Mouse (Mus musculus): ENCODE measurements around the gene Gla. TPM values are rescaled to one million over a fixed set of nuclear protein-coding genes. Genes with fewer than 3 reads are reported as not detected.

Gla gene
- polyA plus RNA-seq, 1 experiment from 2014 or later = 4.5 TPM

DNA sequence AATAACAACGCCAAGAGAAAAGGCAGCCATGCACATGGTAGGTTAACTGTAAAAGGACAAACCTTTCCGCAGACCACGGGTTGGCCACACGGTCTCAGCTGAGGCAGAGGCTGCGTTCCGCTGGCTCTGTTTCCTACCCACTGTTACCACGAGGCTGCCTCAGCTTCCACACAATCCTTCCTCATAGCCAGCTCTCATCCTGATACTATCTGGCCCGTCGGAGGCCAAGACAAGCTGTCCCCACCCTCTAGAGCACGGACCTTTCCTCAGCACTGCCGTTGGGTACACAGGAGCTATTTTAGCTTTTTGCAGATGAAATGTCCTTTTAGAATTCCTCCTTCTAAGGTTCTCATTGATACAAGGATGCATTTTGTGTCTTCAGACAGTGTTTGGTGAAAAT lies 18.7 kb downstream of the Gla start:
- peak overlapping the region; percentile 48 for H3K4me3 ChIP-seq (ENCODE audit: low read depth, low read length)
- peak overlapping the region; percentile 60 for H3K4me2 ChIP-seq (ENCODE audit: low read depth, low read length)
- no peaks in the 10 kb centered on the region for H3K27me3 ChIP-seq (ENCODE audit: control insufficient read depth, insufficient read depth, low read depth, low read length)
- H3K9ac ChIP-seq (ENCODE audit: low read depth, low read length) = peak overlapping the region; percentile 24; the same call in 1 of the 2 replicates
- H3K36me3 ChIP-seq (ENCODE audit: control insufficient read depth, insufficient read depth) = no peaks in the 10 kb centered on the region
- no peaks in the 10 kb centered on the region for H3K9me3 ChIP-seq (replicated peaks; ENCODE audit: control insufficient read depth, low read length)
- peak; percentile 40; the same call in 1 of the 2 replicates for ATAC-seq (ENCODE audit: low read depth)
- H3K27ac ChIP-seq (ENCODE audit: low read length) = no peak overlapping the region
- H3K4me1 ChIP-seq (ENCODE audit: control insufficient read depth, low read depth, low read length) = peaks cover 9% of the 10 kb centered on the region
- 41% methylated on average over 11 of the region's 11 CpGs for WGBS (ENCODE audit: insufficient replicate concordance)

DNA sequence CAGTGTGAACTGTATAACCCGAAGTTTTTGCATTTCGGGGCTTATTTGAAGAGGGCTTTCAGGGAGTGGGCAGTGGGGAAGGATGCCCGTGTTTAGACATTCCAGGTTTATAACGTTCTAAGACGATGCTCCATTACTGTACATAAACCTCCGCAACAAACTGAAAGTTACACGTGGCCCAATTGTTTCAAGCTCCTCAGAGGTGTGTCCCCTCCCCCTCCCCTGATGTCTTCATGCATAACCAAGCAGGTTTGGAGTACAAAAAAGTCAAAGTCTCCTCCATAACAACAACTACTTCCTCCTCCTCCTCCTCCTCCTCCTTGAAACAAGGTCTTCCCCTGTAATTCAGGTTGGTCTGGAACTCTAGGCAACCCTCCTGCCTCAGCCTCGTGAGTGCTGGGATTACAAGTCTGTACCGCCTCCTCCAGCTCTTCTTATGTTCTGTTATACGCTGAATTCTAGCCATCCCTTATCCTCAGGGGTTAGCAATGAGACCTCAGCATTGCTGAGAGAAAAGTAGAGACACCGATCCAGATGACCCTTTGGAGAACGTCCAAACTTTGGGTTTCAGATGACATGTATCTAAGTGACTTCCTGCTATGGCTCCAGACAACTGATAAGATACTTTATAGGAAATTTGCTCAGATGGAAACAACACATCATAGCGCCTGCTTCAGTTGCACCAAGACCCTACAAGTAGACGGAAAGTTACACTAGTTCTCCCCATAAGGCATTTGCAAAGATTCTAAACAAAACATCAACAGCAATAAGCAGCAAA lies 20.2 kb downstream of the Gla start:
- Histone ChIP-seq H3K4me3 (ENCODE audit: low read depth, low read length) (no peak overlapping the region), H3K4me2 (ENCODE audit: low read depth, low read length) (peak overlapping the region; percentile 60), H3K27ac (ENCODE audit: low read length) (no peak overlapping the region), H3K9ac (ENCODE audit: low read depth, low read length) (no peak overlapping the region), H3K4me1 (ENCODE audit: control insufficient read depth, low read depth, low read length) (peaks cover 9% of the 10 kb centered on the region), H3K36me3 (ENCODE audit: control insufficient read depth, insufficient read depth) (no peaks in the 10 kb centered on the region), H3K9me3 (replicated peaks; ENCODE audit: control insufficient read depth, low read length) (no peaks in the 10 kb centered on the region), H3K27me3 (ENCODE audit: control insufficient read depth, insufficient read depth, low read depth, low read length) (no peaks in the 10 kb centered on the region)
- 57% methylated on average over 14 of the region's 14 CpGs for WGBS (ENCODE audit: insufficient replicate concordance)
- no peak for ATAC-seq (ENCODE audit: low read depth)

DNA sequence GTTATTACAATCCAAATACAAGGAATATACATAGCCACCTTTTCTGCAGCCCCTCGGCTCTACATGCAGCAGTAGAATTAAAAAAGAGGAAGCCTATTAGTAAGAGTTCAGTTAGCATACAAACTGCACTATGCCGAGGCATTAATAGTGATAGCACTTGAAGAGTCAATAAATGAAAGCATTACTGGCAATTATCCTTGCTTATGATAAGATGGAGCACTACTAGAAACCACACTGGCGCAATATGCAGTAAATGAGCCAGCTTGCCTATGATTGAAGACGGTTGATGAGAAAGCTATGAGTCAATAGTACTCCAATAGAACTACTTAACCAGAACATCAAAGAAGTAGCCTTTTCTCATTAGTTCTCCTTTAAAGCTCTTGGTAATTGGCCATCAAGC lies 23.0 kb downstream of the Gla start:
- H3K9ac ChIP-seq (ENCODE audit: low read depth, low read length) = no peak overlapping the region
- H3K4me3 ChIP-seq (ENCODE audit: low read depth, low read length) = no peak overlapping the region
- no peak overlapping the region for H3K27ac ChIP-seq (ENCODE audit: low read length)
- H3K36me3 ChIP-seq (ENCODE audit: control insufficient read depth, insufficient read depth) = no peaks in the 10 kb centered on the region
- H3K27me3 ChIP-seq (ENCODE audit: control insufficient read depth, insufficient read depth, low read depth, low read length) = no peaks in the 10 kb centered on the region
- no peak overlapping the region for H3K4me2 ChIP-seq (ENCODE audit: low read depth, low read length)
- no peaks in the 10 kb centered on the region for H3K9me3 ChIP-seq (replicated peaks; ENCODE audit: control insufficient read depth, low read length)
- peaks cover 2% of the 10 kb centered on the region for H3K4me1 ChIP-seq (ENCODE audit: control insufficient read depth, low read depth, low read length)
- ATAC-seq (ENCODE audit: low read depth) = no peak
- 52% methylated on average over 4 of the region's 4 CpGs for WGBS (ENCODE audit: insufficient replicate concordance)

DNA sequence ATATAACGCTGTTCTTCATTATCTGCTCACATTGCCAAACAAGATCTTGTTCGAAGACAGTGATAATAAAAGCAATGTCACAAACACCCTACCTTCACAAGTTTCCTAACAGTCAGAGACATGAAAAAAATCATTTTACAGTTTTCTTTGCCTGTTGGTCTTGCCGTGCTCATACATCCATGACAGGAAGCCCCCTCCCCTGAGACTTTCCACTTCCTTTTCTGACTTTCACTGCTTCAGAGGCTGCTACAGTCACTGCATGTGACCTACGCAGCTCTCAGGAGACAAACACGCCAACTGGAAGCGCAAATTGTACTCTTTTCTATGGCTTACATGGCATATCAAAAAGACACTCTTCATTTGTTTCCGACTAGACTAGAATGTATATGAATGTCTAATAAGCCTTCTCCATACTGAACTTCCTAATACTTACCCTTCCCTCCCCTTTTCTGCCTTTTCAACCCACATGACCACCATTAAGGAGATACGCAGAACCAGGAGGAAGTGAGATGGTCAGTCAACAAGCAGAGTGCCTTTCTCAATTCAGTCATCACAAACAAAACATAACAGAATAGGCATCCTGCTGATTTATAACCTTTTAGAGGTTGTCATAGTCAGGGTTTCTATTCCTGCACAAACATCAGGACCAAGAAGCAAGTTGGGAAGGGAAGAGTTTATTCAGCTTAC lies 34.2 kb downstream of the Gla start:
- no peak overlapping the region for H3K27ac ChIP-seq (ENCODE audit: low read length)
- H3K4me3 ChIP-seq (ENCODE audit: low read depth, low read length) = no peak overlapping the region
- H3K9me3 ChIP-seq (replicated peaks; ENCODE audit: control insufficient read depth, low read length) = no peaks in the 10 kb centered on the region
- H3K4me2 ChIP-seq (ENCODE audit: low read depth, low read length) = no peak overlapping the region
- no peaks in the 10 kb centered on the region for H3K27me3 ChIP-seq (ENCODE audit: control insufficient read depth, insufficient read depth, low read depth, low read length)
- H3K9ac ChIP-seq (ENCODE audit: low read depth, low read length) = no peak overlapping the region
- no peaks in the 10 kb centered on the region for H3K4me1 ChIP-seq (ENCODE audit: control insufficient read depth, low read depth, low read length)
- WGBS (ENCODE audit: insufficient replicate concordance) = 55% methylated on average over 8 of the region's 8 CpGs
- H3K36me3 ChIP-seq (ENCODE audit: control insufficient read depth, insufficient read depth) = no peaks in the 10 kb centered on the region
- ATAC-seq (ENCODE audit: low read depth) = no peak

DNA sequence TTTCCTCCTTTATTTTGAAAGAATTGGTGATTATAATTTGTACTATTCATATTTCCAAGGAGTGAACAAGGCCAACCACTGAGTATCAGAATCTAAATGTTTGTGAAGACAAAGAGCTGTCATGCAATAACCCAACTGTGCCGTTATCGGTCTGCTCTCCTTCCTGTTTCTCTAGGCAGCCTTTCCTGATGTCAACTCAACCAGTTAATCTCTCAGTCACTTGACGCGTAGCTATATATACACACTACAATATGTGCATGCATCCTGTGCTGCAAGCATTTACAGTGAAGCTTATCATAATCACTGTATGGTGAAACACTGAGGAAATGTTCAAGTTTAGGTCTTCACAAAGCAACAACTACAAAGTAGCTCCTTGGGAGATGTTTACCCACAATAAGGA lies 36.6 kb downstream of the Gla start:
- Histone ChIP-seq H3K4me3 (ENCODE audit: low read depth, low read length) (no peak overlapping the region), H3K27ac (ENCODE audit: low read length) (no peak overlapping the region), H3K4me1 (ENCODE audit: control insufficient read depth, low read depth, low read length) (no peaks in the 10 kb centered on the region), H3K9me3 (replicated peaks; ENCODE audit: control insufficient read depth, low read length) (no peaks in the 10 kb centered on the region), H3K4me2 (ENCODE audit: low read depth, low read length) (no peak overlapping the region), H3K27me3 (ENCODE audit: control insufficient read depth, insufficient read depth, low read depth, low read length) (no peaks in the 10 kb centered on the region), H3K36me3 (ENCODE audit: control insufficient read depth, insufficient read depth) (no peaks in the 10 kb centered on the region), H3K9ac (ENCODE audit: low read depth, low read length) (no peak overlapping the region)
- WGBS (ENCODE audit: insufficient replicate concordance) = 34% methylated on average over 4 of the region's 4 CpGs
- 0 out of 2 replicates have a peak, but pooled peaks have one; percentile 13 for ATAC-seq (ENCODE audit: low read depth)

DNA sequence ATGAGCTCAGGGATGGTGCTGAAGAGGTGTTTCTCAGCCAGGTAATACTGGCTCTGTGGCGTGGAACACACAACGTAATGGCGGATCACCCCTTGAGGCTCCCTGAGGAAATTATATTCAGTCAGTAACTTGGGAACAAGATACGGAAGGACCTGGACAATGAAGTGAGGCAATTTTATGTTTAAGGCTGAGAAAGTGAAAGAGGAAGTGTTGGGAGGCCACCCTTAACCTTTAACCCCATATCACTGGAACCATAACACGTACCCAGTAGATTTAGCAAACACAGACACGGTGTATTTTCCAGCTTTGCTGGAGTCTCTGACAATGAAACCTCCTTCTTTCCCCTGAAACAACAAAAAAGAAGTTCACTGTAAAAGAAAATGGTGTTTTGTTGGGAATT lies 46.5 kb downstream of the Gla start:
- Histone ChIP-seq H3K27me3 (ENCODE audit: control insufficient read depth, insufficient read depth, low read depth, low read length) (no peaks in the 10 kb centered on the region), H3K4me3 (ENCODE audit: low read depth, low read length) (no peak overlapping the region), H3K4me1 (ENCODE audit: control insufficient read depth, low read depth, low read length) (no peaks in the 10 kb centered on the region), H3K9me3 (replicated peaks; ENCODE audit: control insufficient read depth, low read length) (no peaks in the 10 kb centered on the region), H3K4me2 (ENCODE audit: low read depth, low read length) (no peak overlapping the region), H3K9ac (ENCODE audit: low read depth, low read length) (no peak overlapping the region), H3K27ac (ENCODE audit: low read length) (no peak overlapping the region), H3K36me3 (ENCODE audit: control insufficient read depth, insufficient read depth) (no peaks in the 10 kb centered on the region)
- ATAC-seq (ENCODE audit: low read depth) = no peak
- 58% methylated on average over 6 of the region's 6 CpGs for WGBS (ENCODE audit: insufficient replicate concordance)

DNA sequence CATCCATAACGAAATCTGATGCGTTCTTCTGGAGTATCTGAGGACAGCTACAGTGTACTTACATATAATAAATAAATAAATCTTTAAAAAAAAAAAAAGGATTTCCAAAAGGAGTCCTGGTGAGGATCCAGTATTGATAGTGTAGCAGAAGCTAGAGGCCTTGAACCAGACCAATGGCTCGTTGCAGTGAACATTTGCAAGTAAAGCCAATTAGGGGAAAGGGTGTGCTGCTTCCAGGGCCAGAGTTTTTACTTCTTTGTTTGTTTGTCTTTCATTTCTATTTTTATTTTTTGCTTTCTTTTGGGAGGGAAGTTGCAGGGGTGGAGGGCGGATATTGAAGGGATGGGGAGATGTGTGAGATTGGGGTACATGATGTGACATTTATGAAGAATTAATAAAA lies 47.6 kb downstream of the Gla start:
- ATAC-seq (ENCODE audit: low read depth) = no peak
- Histone ChIP-seq H3K9ac (ENCODE audit: low read depth, low read length) (no peak overlapping the region), H3K27ac (ENCODE audit: low read length) (no peak overlapping the region), H3K4me2 (ENCODE audit: low read depth, low read length) (no peak overlapping the region), H3K4me1 (ENCODE audit: control insufficient read depth, low read depth, low read length) (no peaks in the 10 kb centered on the region), H3K9me3 (replicated peaks; ENCODE audit: control insufficient read depth, low read length) (no peaks in the 10 kb centered on the region), H3K4me3 (ENCODE audit: low read depth, low read length) (no peak overlapping the region), H3K27me3 (ENCODE audit: control insufficient read depth, insufficient read depth, low read depth, low read length) (no peaks in the 10 kb centered on the region), H3K36me3 (ENCODE audit: control insufficient read depth, insufficient read depth) (no peaks in the 10 kb centered on the region)
- WGBS (ENCODE audit: insufficient replicate concordance) = 76% methylated on average over 4 of the region's 4 CpGs

DNA sequence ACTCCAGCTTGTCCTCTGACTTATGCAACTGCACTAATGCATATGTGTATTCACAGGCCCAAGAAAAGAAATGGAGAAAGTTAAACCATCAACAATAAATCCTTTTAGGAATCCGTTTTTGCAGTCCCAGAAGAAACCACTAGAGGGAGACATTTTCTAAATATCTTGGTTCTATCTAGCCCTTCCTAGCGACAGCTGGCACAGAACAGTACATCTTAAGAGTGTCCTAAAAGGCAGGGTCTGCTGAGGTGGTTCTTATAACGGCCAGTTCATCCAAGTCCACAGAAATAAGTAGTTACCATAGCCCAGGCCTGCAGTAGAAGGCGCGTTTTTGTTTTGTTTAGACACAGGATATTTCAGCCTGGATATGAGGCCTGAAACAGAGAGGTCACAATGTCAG lies 50.0 kb downstream of the Gla start:
- Histone ChIP-seq H3K4me2 (ENCODE audit: low read depth, low read length) (no peak overlapping the region), H3K4me1 (ENCODE audit: control insufficient read depth, low read depth, low read length) (no peaks in the 10 kb centered on the region), H3K36me3 (ENCODE audit: control insufficient read depth, insufficient read depth) (no peaks in the 10 kb centered on the region), H3K27ac (ENCODE audit: low read length) (no peak overlapping the region), H3K9me3 (replicated peaks; ENCODE audit: control insufficient read depth, low read length) (no peaks in the 10 kb centered on the region), H3K4me3 (ENCODE audit: low read depth, low read length) (no peak overlapping the region), H3K9ac (ENCODE audit: low read depth, low read length) (no peak overlapping the region), H3K27me3 (ENCODE audit: control insufficient read depth, insufficient read depth, low read depth, low read length) (no peaks in the 10 kb centered on the region)
- no peak for ATAC-seq (ENCODE audit: low read depth)
- 23% methylated on average over 5 of the region's 5 CpGs for WGBS (ENCODE audit: insufficient replicate concordance)

DNA sequence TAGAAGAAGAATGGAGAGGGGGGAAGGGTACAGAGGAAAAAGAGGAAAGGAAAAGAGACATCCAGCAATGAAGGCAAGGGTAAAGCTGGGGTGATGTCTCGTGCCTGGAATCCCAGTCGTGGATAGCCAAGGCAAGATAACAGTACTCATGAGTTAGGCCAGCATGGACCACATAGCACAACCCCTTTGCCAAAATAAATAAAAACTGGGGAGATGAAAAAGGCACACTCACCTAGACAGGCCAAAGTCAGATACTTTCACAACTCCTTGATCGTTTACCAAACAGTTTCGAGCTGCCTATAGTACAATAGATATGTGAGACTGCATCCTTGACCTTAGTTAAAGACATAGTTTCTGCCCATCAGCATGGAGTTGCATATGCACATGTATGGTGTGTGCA lies 53.6 kb downstream of the Gla start:
- ATAC-seq (ENCODE audit: low read depth) = no peak

More for the DNA sequence above, 53.6 kb downstream of the Gla start:
- Histone ChIP-seq H3K4me2 (ENCODE audit: low read depth, low read length) (no peak overlapping the region), H3K9me3 (replicated peaks; ENCODE audit: control insufficient read depth, low read length) (no peaks in the 10 kb centered on the region), H3K27me3 (ENCODE audit: control insufficient read depth, insufficient read depth, low read depth, low read length) (no peaks in the 10 kb centered on the region), H3K9ac (ENCODE audit: low read depth, low read length) (no peak overlapping the region), H3K36me3 (ENCODE audit: control insufficient read depth, insufficient read depth) (no peaks in the 10 kb centered on the region), H3K4me1 (ENCODE audit: control insufficient read depth, low read depth, low read length) (no peaks in the 10 kb centered on the region), H3K4me3 (ENCODE audit: low read depth, low read length) (no peak overlapping the region), H3K27ac (ENCODE audit: low read length) (no peak overlapping the region)
- 64% methylated on average over 4 of the region's 4 CpGs for WGBS (ENCODE audit: insufficient replicate concordance)

Data from liver, embryonic 16.5 days (tissue).